Mouse (Mus musculus) hindbrain, postnatal 0 days (tissue): Measurements from ENCODE around the gene Gpatch2. TPM values are rescaled to one million over a fixed set of nuclear protein-coding genes. Genes with fewer than 3 reads are reported as not detected.

ENCODE experiments used
- ATAC-seq: fragments of 200-750 bp; cut with Nextera tagmentation; 2 replicates; pipeline ENCODE4 v1.8.0; 2017; ENCODE audit warnings: mild to moderate bottlenecking, moderate TSS enrichment, moderate library complexity
- DNase-seq: peaks from one replicate; pipeline ENCODE4 v3.0.0-alpha.2; 2015; ENCODE audit warnings: low spot score
- H3K27ac ChIP-seq: fragments of 300-500 bp; sonication (generic); 2 replicates; pipeline ENCODE4 v1.5.1; 2014; ENCODE audit warnings: mild to moderate bottlenecking
- H3K27me3 ChIP-seq: fragments of 300-500 bp; sonication (generic); 2 replicates; pipeline ENCODE4 v1.6.1; 2014; ENCODE audit warnings: low read length, mixed read lengths; ENCODE audit not compliant: insufficient read depth
- H3K36me3 ChIP-seq: fragments of 300-500 bp; sonication (generic); 2 replicates; pipeline ENCODE4 v1.6.1; 2014; ENCODE audit warnings: low read length, mixed read lengths; ENCODE audit not compliant: insufficient read depth
- H3K4me1 ChIP-seq: fragments of 300-500 bp; sonication (generic); 2 replicates; pipeline ENCODE4 v1.6.1; 2014; ENCODE audit warnings: antibody characterized with exemption, low read length, mixed read lengths; ENCODE audit not compliant: insufficient read depth
- H3K4me2 ChIP-seq: fragments of 300-500 bp; sonication (generic); 2 replicates; pipeline ENCODE4 v1.6.1; 2014; ENCODE audit warnings: low read depth, mild to moderate bottlenecking, low read length, moderate library complexity, mixed read lengths
- H3K4me3 ChIP-seq: fragments of 300-500 bp; sonication (generic); 2 replicates; pipeline ENCODE4 v1.5.1; 2014; ENCODE audit warnings: low read length
- H3K9ac ChIP-seq: fragments of 300-500 bp; sonication (generic); replicated peaks from 2 replicates; pipeline ENCODE4 v1.6.1; 2014; ENCODE audit warnings: mild to moderate bottlenecking, low read length, moderate library complexity, mixed read lengths
- H3K9me3 ChIP-seq: fragments of 300-500 bp; sonication (generic); 2 replicates; pipeline ENCODE4 v1.6.1; 2016; ENCODE audit warnings: low read length, mixed read lengths
- CTCF ChIP-seq: IDR thresholded peaks from 2 replicates; pipeline ENCODE4 v1.5.1; 2016; ENCODE audit warnings: antibody characterized with exemption, control low read depth, low read depth
- WGBS: fragments of 180-500 bp; shearing (Covaris S2); extraction: QIAGEN DNeasy Blood & Tissue Kit; methylation state at CpG from one replicate; pipeline ENCODE4 v1.1.7; 2014; 5-methylcytosine and 5-hydroxymethylcytosine counted together
- polyA plus RNA-seq: library from polyadenylated mRNA; unstranded; fragments of >200 nt; fragmentation: Nextera tagmentation; extraction: Ambion mirVana; gene quantifications from 2 replicates; pipeline ENCODE4 v1.2.1, GENCODE M21; 2015
- total RNA-seq: library from RNA; depleted of rRNA; stranded (reverse); fragments of >200 nt; gene quantifications from 2 replicates; pipeline ENCODE4 v1.2.3, GENCODE M21; 2014

Gpatch2 gene
- total and polyA plus RNA-seq, 2 experiments from 2014 or later: 12.4 to 20.1 TPM

DNA sequence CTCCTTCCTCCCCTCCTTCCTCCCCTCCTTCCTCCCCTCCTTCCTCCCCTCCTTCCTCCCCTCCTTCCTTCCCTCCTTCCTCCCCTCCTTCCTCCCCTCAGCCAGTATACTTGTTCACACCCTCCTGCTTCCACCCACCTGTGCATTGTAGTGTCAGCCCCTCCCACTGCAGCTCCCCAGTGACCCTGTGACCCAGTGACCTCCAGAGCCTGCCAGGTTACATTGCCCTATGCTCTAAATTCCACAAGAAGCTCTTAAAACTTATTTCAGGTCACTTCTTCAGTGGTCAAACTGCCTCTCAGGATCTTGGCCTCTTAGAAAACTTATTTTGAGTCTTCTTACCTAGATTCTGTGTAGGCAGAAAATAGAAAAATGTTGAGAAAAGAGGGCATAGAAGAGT lies 99.2 kb downstream of the Gpatch2 start:
- TF ChIP-seq CTCF: no peak
- no peaks in the 10 kb centered on the region for H3K9me3 ChIP-seq
- H3K4me3 ChIP-seq: no peak overlapping the region
- no peak for ATAC-seq
- H3K9ac ChIP-seq: no peak overlapping the region
- H3K4me2 ChIP-seq: no peak overlapping the region
- DNase-seq: no peak
- H3K27me3 ChIP-seq: no peaks in the 10 kb centered on the region
- H3K27ac ChIP-seq: no peak overlapping the region
- H3K36me3 ChIP-seq: no peaks in the 10 kb centered on the region
- no peaks in the 10 kb centered on the region for H3K4me1 ChIP-seq

DNA sequence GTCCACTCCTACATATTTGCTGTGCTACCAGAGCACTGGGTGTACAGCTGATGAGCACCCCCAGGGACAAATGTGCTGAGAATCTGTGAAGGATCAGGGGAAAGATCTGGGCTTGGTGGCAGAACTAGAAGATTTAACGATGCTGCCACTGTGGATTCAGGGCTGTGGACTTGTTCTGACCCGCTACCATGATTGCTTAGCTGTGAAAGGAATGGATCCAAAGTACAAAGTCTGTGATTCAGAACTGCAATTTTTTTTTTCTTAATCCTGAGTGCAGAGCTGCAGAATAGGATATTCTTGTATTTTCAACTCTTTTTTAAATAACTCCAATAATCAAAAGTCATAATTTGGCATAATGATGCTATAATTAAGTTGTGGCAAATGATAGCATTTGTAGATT lies 100.5 kb downstream of the Gpatch2 start:
- Histone ChIP-seq H3K27me3 (no peaks in the 10 kb centered on the region), H3K4me3 (no peak overlapping the region), H3K27ac (no peak overlapping the region), H3K9me3 (no peaks in the 10 kb centered on the region), H3K9ac (no peak overlapping the region), H3K4me2 (no peak overlapping the region), H3K36me3 (no peaks in the 10 kb centered on the region), H3K4me1 (no peaks in the 10 kb centered on the region)
- DNase-seq (no peak), ATAC-seq (no peak)
- 89% methylated on average over 2 of the region's 2 CpGs for WGBS
- no peak for TF ChIP-seq CTCF

DNA sequence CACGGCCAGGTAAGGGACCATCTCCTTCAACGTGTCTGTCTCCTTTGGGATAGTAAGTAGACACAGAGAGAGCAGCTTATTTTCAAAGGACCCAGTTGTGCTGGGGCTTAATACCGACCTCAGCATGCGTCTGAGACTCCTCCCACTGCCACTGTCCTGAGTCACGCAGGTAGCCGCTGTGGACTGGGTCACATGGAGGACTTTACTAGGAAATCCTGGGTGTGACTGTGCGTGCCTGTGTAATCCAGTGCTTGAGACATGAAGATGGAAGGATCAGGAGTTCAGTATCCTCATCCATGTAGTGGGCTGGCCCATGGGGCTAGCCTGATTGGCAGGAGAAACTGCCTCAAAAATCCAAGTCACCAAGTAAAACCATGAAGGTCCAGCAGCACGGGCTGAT lies 101.2 kb downstream of the Gpatch2 start:
- no peak overlapping the region for H3K4me3 ChIP-seq
- no peak overlapping the region for H3K9ac ChIP-seq
- DNase-seq (no peak), ATAC-seq (no peak)
- no peak overlapping the region for H3K4me2 ChIP-seq
- no peaks in the 10 kb centered on the region for H3K27me3 ChIP-seq
- WGBS: 86% methylated on average over 8 of the region's 8 CpGs
- H3K27ac ChIP-seq: no peak overlapping the region
- H3K9me3 ChIP-seq: no peaks in the 10 kb centered on the region
- no peak for TF ChIP-seq CTCF
- H3K36me3 ChIP-seq: no peaks in the 10 kb centered on the region
- no peaks in the 10 kb centered on the region for H3K4me1 ChIP-seq

- Histone ChIP-seq H3K27ac (no peak overlapping the region), H3K27me3 (no peaks in the 10 kb centered on the region), H3K4me1 (no peaks in the 10 kb centered on the region), H3K9ac (no peak overlapping the region), H3K9me3 (no peaks in the 10 kb centered on the region), H3K4me3 (no peak overlapping the region), H3K4me2 (no peak overlapping the region), H3K36me3 (no peaks in the 10 kb centered on the region)
- ATAC-seq (no peak), DNase-seq (no peak)
- 87% methylated on average over 3 of the region's 3 CpGs for whole genome bisulfite sequencing
- no peak for TF ChIP-seq CTCF
These were observed 106.5 kb downstream of the Gpatch2 start for GRCm38 (mm10) chr1:187321814-187322213.

- ATAC-seq (no peak), DNase-seq (no peak)
- Histone ChIP-seq H3K36me3 (no peaks in the 10 kb centered on the region), H3K4me1 (no peaks in the 10 kb centered on the region), H3K27ac (no peak overlapping the region), H3K4me3 (no peak overlapping the region), H3K4me2 (no peak overlapping the region), H3K9ac (no peak overlapping the region), H3K27me3 (no peaks in the 10 kb centered on the region), H3K9me3 (no peaks in the 10 kb centered on the region)
- 86% methylated on average over 8 of the region's 8 CpGs for WGBS
- TF ChIP-seq CTCF: no peak
These were observed 107.3 kb downstream of the Gpatch2 start for GRCm38 (mm10) chr1:187322505-187323208.

- Histone ChIP-seq H3K4me1 (no peaks in the 10 kb centered on the region), H3K4me2 (no peak overlapping the region), H3K4me3 (no peak overlapping the region), H3K9ac (no peak overlapping the region), H3K9me3 (no peaks in the 10 kb centered on the region), H3K36me3 (no peaks in the 10 kb centered on the region), H3K27me3 (no peaks in the 10 kb centered on the region), H3K27ac (no peak overlapping the region)
- DNase-seq (no peak), ATAC-seq (no peak)
- WGBS: 100% methylated on average over 1 of the region's 1 CpGs
- TF ChIP-seq CTCF: no peak
These were observed 107.9 kb downstream of the Gpatch2 start for GRCm38 (mm10) chr1:187323209-187323589.

GRCm38 (mm10) chr1:187342551-187342950 lies 127.2 kb downstream of the Gpatch2 start:
- WGBS: 36% methylated on average over 2 of the region's 2 CpGs
- Histone ChIP-seq H3K4me3 (no peak overlapping the region), H3K27me3 (no peaks in the 10 kb centered on the region), H3K4me1 (no peaks in the 10 kb centered on the region), H3K36me3 (no peaks in the 10 kb centered on the region), H3K4me2 (no peak overlapping the region), H3K27ac (no peak overlapping the region), H3K9me3 (no peaks in the 10 kb centered on the region), H3K9ac (no peak overlapping the region)
- ATAC-seq: no peak
- no peak for TF ChIP-seq CTCF
- no peak for DNase-seq
